Mouse (Mus musculus) liver, embryonic 11.5 days (tissue): ENCODE data around the gene Nsmce4a. TPM values are rescaled to one million over a fixed set of nuclear protein-coding genes. Genes with fewer than 3 reads are reported as not detected.

Experiments
- ATAC-seq: fragments of 200-750 bp; cut with Nextera tagmentation; replicated peaks from 2 replicates; pipeline ENCODE4 v1.8.0; 2017; ENCODE audit warnings: moderate number of reproducible peaks, mild to moderate bottlenecking, moderate TSS enrichment, moderate library complexity; ENCODE audit not compliant: low FRiP score
- DNase-seq: peaks from one replicate; pipeline ENCODE4 v3.0.0-alpha.2; 2017; ENCODE audit warnings: low spot score
- H3K27ac ChIP-seq: fragments of 300-500 bp; sonication (generic); 2 replicates; pipeline ENCODE4 v1.5.1; 2014; ENCODE audit warnings: mild to moderate bottlenecking, low read depth, low read length, control low read depth
- H3K27me3 ChIP-seq: fragments of 300-500 bp; sonication (generic); replicated peaks from 2 replicates; pipeline ENCODE4 v1.6.1; 2014; ENCODE audit warnings: low read length, mixed read lengths; ENCODE audit not compliant: control insufficient read depth, insufficient read depth
- H3K36me3 ChIP-seq: fragments of 300-500 bp; sonication (generic); 2 replicates; pipeline ENCODE4 v1.6.1; 2014; ENCODE audit warnings: mild to moderate bottlenecking, low read length, moderate library complexity, mixed read lengths; ENCODE audit not compliant: control insufficient read depth, insufficient read depth
- H3K4me1 ChIP-seq: fragments of 300-500 bp; sonication (generic); replicated peaks from 2 replicates; pipeline ENCODE4 v1.6.1; 2014; ENCODE audit warnings: low read length, mixed read lengths; ENCODE audit not compliant: control insufficient read depth, insufficient read depth
- H3K4me2 ChIP-seq: fragments of 300-500 bp; sonication (generic); 2 replicates; pipeline ENCODE4 v1.6.1; 2014; ENCODE audit warnings: mild to moderate bottlenecking, control low read depth, moderate library complexity
- H3K4me3 ChIP-seq: fragments of 300-500 bp; sonication (generic); 2 replicates; pipeline ENCODE4 v1.5.1; 2014; ENCODE audit warnings: low read depth, low read length, control low read depth
- H3K9ac ChIP-seq: fragments of 300-500 bp; sonication (generic); 2 replicates; pipeline ENCODE4 v1.6.1; 2014; ENCODE audit warnings: low read depth, low read length, control low read depth
- H3K9me3 ChIP-seq: fragments of 300-500 bp; sonication (generic); 2 replicates; pipeline ENCODE4 v1.6.1; 2016; ENCODE audit warnings: low read length, inconsistent platforms, mixed read lengths; ENCODE audit not compliant: control insufficient read depth
- WGBS: fragments of 180-500 bp; shearing (Covaris S2); extraction: QIAGEN DNeasy Blood & Tissue Kit; methylation state at CpG from one replicate; pipeline ENCODE4 v1.1.7; 2014; 5-methylcytosine and 5-hydroxymethylcytosine counted together
- polyA plus RNA-seq: library from polyadenylated mRNA; unstranded; fragments of >200 nt; fragmentation: Nextera tagmentation; extraction: Ambion mirVana; gene quantifications from 2 replicates; pipeline ENCODE4 v1.2.1, GENCODE M21; 2014

Nsmce4a gene
- polyA plus RNA-seq = 175 and 190 TPM in 2 replicates

GRCm38 (mm10) chr7:130572821-130573220 is at the start of gene Nsmce4a:
Nsmce4a (minus strand) TSS chr7:130573118.
- H3K9me3 ChIP-seq = no peaks in the 10 kb centered on the region
- DNase-seq = no peak
- no peaks in the 10 kb centered on the region for H3K36me3 ChIP-seq
- H3K4me3 ChIP-seq = no peak within 1 kb of the TSS
- 62% methylated on average over 11 of the region's 11 CpGs for WGBS
- ATAC-seq = no peak
- H3K4me2 ChIP-seq = no peak within 1 kb of the TSS
- H3K27me3 ChIP-seq = no peaks in the 10 kb centered on the region
- H3K27ac ChIP-seq = no peak within 1 kb of the TSS
- H3K4me1 ChIP-seq = 0 out of 2 replicates have a peak, but pooled peaks cover 3% of the 10 kb centered on the region
- no peak within 1 kb of the TSS for H3K9ac ChIP-seq

GRCm38 (mm10) chr7:130622359-130622758 is 49.4 kb upstream of the Nsmce4a start:
- ATAC-seq (no peak), DNase-seq (no peak)
- Histone ChIP-seq H3K27ac (no peak overlapping the region), H3K9ac (no peak overlapping the region), H3K36me3 (no peaks in the 10 kb centered on the region; the same call in 1 of the 2 replicates), H3K4me2 (no peak overlapping the region), H3K4me3 (no peak overlapping the region), H3K9me3 (no peaks in the 10 kb centered on the region), H3K27me3 (no peaks in the 10 kb centered on the region), H3K4me1 (no peaks in the 10 kb centered on the region)
- 80% methylated on average over 4 of the region's 4 CpGs for WGBS

- Histone ChIP-seq H3K36me3 (no peaks in the 10 kb centered on the region; the same call in 1 of the 2 replicates), H3K4me2 (no peak overlapping the region), H3K4me1 (no peaks in the 10 kb centered on the region), H3K9me3 (no peaks in the 10 kb centered on the region), H3K27me3 (no peaks in the 10 kb centered on the region), H3K4me3 (no peak overlapping the region), H3K9ac (no peak overlapping the region), H3K27ac (no peak overlapping the region)
- no peak for ATAC-seq
- 57% methylated on average over 3 of the region's 3 CpGs for WGBS
- no peak for DNase-seq
Measured at GRCm38 (mm10) chr7:130621953-130622352, 49.0 kb upstream of the Nsmce4a start.

DNA sequence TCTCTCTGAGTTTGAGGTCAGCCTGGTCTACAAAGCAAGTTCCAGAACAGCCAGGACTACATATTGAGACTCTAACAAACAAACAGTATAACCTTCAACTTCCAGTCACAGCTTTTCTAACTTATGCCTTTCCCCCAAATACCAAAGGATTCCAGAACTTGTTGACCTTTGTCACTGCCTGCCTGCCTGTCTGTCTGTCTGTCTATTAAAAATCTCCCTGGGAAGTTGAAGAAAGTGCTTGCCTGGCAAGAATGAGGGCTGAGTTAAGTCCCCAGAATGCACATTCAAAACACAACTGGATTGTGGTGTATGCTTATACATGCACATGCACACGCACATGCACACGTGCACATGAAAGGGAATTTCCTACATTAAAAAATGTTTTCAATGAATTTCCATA is 48.1 kb upstream of the Nsmce4a start:
- ATAC-seq = no peak
- no peak overlapping the region for H3K4me2 ChIP-seq

DNA sequence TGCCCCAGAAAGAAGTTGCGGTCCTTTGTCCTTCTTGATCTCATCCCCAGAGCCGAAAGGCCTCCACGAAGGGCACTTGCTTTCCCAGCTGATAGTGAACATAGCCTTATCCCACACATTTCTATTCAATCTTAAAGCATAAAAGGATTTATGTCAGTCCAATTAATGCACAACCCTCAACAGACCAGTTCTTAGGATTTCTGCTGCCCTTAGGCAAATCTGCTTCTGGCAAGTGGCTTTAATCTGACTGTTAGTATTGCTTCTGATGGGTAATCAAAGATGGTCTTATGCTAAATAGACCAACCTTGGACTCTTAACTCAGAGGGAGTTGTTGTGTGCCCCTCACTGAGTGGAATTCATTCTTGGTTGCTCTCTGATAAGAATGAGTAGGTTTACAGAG is 44.7 kb upstream of the Nsmce4a start:
- H3K36me3 ChIP-seq = no peaks in the 10 kb centered on the region
- no peak for DNase-seq
- no peak for ATAC-seq
- no peak overlapping the region for H3K27ac ChIP-seq
- H3K4me3 ChIP-seq = no peak overlapping the region
- no peak overlapping the region for H3K9ac ChIP-seq
- H3K4me1 ChIP-seq = no peaks in the 10 kb centered on the region
- H3K9me3 ChIP-seq = no peaks in the 10 kb centered on the region
- WGBS = 92% methylated on average over 3 of the region's 3 CpGs
- no peak overlapping the region for H3K4me2 ChIP-seq
- no peaks in the 10 kb centered on the region for H3K27me3 ChIP-seq

More for the DNA sequence above, 48.1 kb upstream of the Nsmce4a start:
- no peaks in the 10 kb centered on the region; the same call in 1 of the 2 replicates for H3K36me3 ChIP-seq
- H3K27me3 ChIP-seq = no peaks in the 10 kb centered on the region
- H3K9me3 ChIP-seq = no peaks in the 10 kb centered on the region
- H3K4me3 ChIP-seq = no peak overlapping the region
- no peak overlapping the region for H3K27ac ChIP-seq
- H3K4me1 ChIP-seq = no peaks in the 10 kb centered on the region
- no peak for DNase-seq
- H3K9ac ChIP-seq = no peak overlapping the region
- 91% methylated on average over 2 of the region's 2 CpGs for WGBS

GRCm38 (mm10) chr7:130613973-130614372 is 41.1 kb upstream of the Nsmce4a start:
- H3K9me3 ChIP-seq = no peaks in the 10 kb centered on the region
- no peak overlapping the region for H3K27ac ChIP-seq
- H3K27me3 ChIP-seq = no peaks in the 10 kb centered on the region
- no peak for DNase-seq
- H3K4me3 ChIP-seq = no peak overlapping the region
- H3K4me2 ChIP-seq = no peak overlapping the region
- 68% methylated on average over 4 of the region's 4 CpGs for WGBS
- no peak for ATAC-seq
- H3K9ac ChIP-seq = no peak overlapping the region
- no peaks in the 10 kb centered on the region for H3K4me1 ChIP-seq
- no peaks in the 10 kb centered on the region for H3K36me3 ChIP-seq

- no peaks in the 10 kb centered on the region for H3K36me3 ChIP-seq
Measured at GRCm38 (mm10) chr7:130606958-130607357, 34.0 kb upstream of the Nsmce4a start.

GRCm38 (mm10) chr7:130605111-130605510 is 32.2 kb upstream of the Nsmce4a start:
- 15% methylated on average over 6 of the region's 6 CpGs for WGBS

More at GRCm38 (mm10) chr7:130606958-130607357, 34.0 kb upstream of the Nsmce4a start:
- H3K4me1 ChIP-seq = no peaks in the 10 kb centered on the region
- ATAC-seq (no peak), DNase-seq (no peak)
- no peaks in the 10 kb centered on the region for H3K9me3 ChIP-seq
- 79% methylated on average over 4 of the region's 4 CpGs for WGBS
- H3K27me3 ChIP-seq = no peaks in the 10 kb centered on the region
- no peak overlapping the region for H3K27ac ChIP-seq
- no peak overlapping the region for H3K9ac ChIP-seq
- no peak overlapping the region for H3K4me3 ChIP-seq
- H3K4me2 ChIP-seq = no peak overlapping the region

GRCm38 (mm10) chr7:130604390-130604789 is 31.5 kb upstream of the Nsmce4a start:
- Histone ChIP-seq H3K36me3 (no peaks in the 10 kb centered on the region), H3K4me1 (no peaks in the 10 kb centered on the region), H3K9ac (no peak overlapping the region), H3K27me3 (no peaks in the 10 kb centered on the region), H3K4me2 (no peak overlapping the region), H3K4me3 (no peak overlapping the region), H3K9me3 (no peaks in the 10 kb centered on the region), H3K27ac (no peak overlapping the region)
- ATAC-seq (no peak), DNase-seq (no peak)
- WGBS = 65% methylated on average over 2 of the region's 2 CpGs

More at GRCm38 (mm10) chr7:130605111-130605510, 32.2 kb upstream of the Nsmce4a start:
- Histone ChIP-seq H3K27me3 (no peaks in the 10 kb centered on the region), H3K27ac (no peak overlapping the region), H3K36me3 (no peaks in the 10 kb centered on the region), H3K4me1 (no peaks in the 10 kb centered on the region), H3K4me2 (no peak overlapping the region), H3K9me3 (no peaks in the 10 kb centered on the region), H3K4me3 (no peak overlapping the region), H3K9ac (no peak overlapping the region)
- ATAC-seq = no peak
- no peak for DNase-seq
